Mouse (Mus musculus): Measurements from ENCODE around the gene Cox6a1. TPM values are rescaled to one million over a fixed set of nuclear protein-coding genes. Genes with fewer than 3 reads are reported as not detected.

Cox6a1 gene
- polyA plus RNA-seq (2015; fragmentation: Illumina TruSeq; extraction: RNeasy Lipid Tissue Mini Kit (QIAGEN cat#74804); ENCODE audit: low read depth, low replicate concordance) = 1,466 TPM

GRCm38 (mm10) chr5:115348546-115349224, at the start of gene Cox6a1:
Gene Cox6a1 (minus strand): TSS chr5:115348981.

GRCm38 (mm10) chr5:115340577-115341313, 8.0 kb downstream of the Cox6a1 start, which contains the start of the genes Gatc and Triap1:
Gene Gatc (minus strand): TSS chr5:115341178.
Gene Triap1 (plus strand): TSS chr5:115341225.

DNA sequence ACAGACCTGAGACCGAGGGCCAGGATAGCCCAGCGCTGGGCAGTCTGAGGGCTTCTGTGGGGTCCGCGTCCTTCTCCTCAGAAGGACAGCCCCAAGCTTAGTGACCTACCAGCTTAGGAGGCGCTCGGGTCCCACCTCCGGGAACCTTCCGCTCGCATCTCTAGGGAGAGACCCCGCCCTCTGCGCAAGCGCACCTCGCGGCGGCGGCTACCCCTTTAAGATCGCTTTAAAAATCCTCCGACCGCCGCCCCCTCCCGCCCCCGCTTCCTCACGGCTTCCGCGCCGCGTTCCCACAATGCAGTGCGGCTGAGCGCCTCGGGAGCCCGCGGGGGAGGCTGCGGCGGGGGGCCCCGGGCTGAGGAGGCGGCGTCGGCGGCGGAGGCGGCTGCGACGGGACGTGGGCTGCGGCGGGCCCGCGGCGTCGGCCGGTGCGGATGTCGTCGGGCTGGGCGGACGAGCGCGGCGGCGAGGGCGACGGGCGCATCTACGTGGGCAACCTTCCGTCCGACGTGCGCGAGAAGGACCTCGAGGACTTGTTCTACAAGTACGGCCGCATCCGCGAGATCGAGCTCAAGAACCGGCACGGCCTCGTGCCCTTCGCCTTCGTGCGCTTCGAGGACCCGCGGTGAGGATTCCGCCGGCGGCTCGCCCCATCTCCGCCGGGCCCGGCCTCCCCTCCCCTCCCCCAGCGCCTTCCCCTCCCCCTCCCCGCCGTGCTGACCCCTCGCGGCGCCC, 21.7 kb downstream of the Cox6a1 start, which contains the start of gene Srsf9:
TSS of gene Srsf9 (plus strand) at position 303 of the 735 bp plus-strand sequence.

DNA sequence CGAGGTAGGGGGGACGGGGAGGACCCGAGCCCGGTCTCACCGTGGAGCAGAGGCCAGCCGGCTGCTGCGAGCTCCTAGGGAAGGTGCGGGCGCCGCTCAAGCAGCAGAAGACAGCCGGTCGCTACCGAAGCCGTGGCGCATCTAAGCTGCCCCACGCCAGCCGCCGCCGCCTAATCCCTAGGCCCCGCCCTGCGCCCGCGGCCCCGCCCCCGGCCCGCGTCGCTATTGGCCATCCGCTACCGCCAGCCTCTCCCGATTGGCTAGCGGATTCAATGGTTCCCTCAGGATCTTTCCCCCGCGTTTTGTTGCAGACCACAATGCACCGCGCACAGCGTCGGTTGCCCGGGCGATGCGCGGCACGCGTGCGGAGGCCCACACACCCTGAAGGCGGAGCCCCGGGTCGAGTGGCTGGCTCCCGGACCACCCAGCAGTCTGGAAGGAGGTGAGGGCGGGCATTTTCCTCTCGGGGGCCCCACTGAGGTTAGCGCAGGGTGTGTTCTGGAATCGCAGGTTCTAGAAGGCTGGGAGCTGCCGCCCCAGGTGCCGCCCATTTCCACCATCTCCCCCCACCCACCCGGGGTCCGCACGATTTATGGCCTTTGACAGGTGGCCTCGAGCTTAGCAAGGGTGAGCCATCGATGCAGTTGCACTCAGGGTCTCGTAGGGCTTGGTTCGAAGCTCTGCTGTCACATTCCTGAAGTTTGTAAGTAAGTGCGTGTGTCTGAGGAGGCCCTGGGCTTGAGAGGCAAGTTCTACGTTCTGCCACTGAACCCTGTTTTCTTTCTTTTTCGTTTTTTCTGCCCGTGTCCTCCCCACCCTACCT, 47.8 kb downstream of the Cox6a1 start, which contains the start of gene Dynll1:
TSS of gene Dynll1 (minus strand) at position 208 of the 823 bp plus-strand sequence.

Other genes with a start within 250 kb of the Cox6a1 start
- gene Acads, start 229.6 kb downstream of the Cox6a1 start, polyA plus RNA-seq (2015; fragmentation: Illumina TruSeq; extraction: RNeasy Lipid Tissue Mini Kit (QIAGEN cat#74804); ENCODE audit: low read depth, low replicate concordance) = 11.1 TPM
- gene Unc119b, start 214.0 kb downstream of the Cox6a1 start, polyA plus RNA-seq (2015; fragmentation: Illumina TruSeq; extraction: RNeasy Lipid Tissue Mini Kit (QIAGEN cat#74804); ENCODE audit: low read depth, low replicate concordance) = 20.1 TPM
- gene Mlec, start 190.8 kb downstream of the Cox6a1 start, polyA plus RNA-seq (2015; fragmentation: Illumina TruSeq; extraction: RNeasy Lipid Tissue Mini Kit (QIAGEN cat#74804); ENCODE audit: low read depth, low replicate concordance) = 58.1 TPM
- gene Cabp1, start 154.6 kb downstream of the Cox6a1 start, polyA plus RNA-seq (2015; fragmentation: Illumina TruSeq; extraction: RNeasy Lipid Tissue Mini Kit (QIAGEN cat#74804); ENCODE audit: low read depth, low replicate concordance) = 250 TPM
- 183 TPM for gene Pop5, start 113.1 kb downstream of the Cox6a1 start, polyA plus RNA-seq (2015; fragmentation: Illumina TruSeq; extraction: RNeasy Lipid Tissue Mini Kit (QIAGEN cat#74804); ENCODE audit: low read depth, low replicate concordance)
- gene Rnf10, start 76.1 kb downstream of the Cox6a1 start, polyA plus RNA-seq (2015; fragmentation: Illumina TruSeq; extraction: RNeasy Lipid Tissue Mini Kit (QIAGEN cat#74804); ENCODE audit: low read depth, low replicate concordance) = 162 TPM
- gene Coq5, start 69.3 kb downstream of the Cox6a1 start, polyA plus RNA-seq (2015; fragmentation: Illumina TruSeq; extraction: RNeasy Lipid Tissue Mini Kit (QIAGEN cat#74804); ENCODE audit: low read depth, low replicate concordance) = 36.9 TPM
- gene Dynll1, start 48.0 kb downstream of the Cox6a1 start, polyA plus RNA-seq (2015; fragmentation: Illumina TruSeq; extraction: RNeasy Lipid Tissue Mini Kit (QIAGEN cat#74804); ENCODE audit: low read depth, low replicate concordance) = 791 TPM
- gene Srsf9, start 21.8 kb downstream of the Cox6a1 start, polyA plus RNA-seq (2015; fragmentation: Illumina TruSeq; extraction: RNeasy Lipid Tissue Mini Kit (QIAGEN cat#74804); ENCODE audit: low read depth, low replicate concordance) = 52.9 TPM
- gene Gatc, start 7.8 kb downstream of the Cox6a1 start, polyA plus RNA-seq (2015; fragmentation: Illumina TruSeq; extraction: RNeasy Lipid Tissue Mini Kit (QIAGEN cat#74804); ENCODE audit: low read depth, low replicate concordance) = 34.1 TPM
- 44.1 TPM for gene Triap1, start 7.8 kb downstream of the Cox6a1 start, polyA plus RNA-seq (2015; fragmentation: Illumina TruSeq; extraction: RNeasy Lipid Tissue Mini Kit (QIAGEN cat#74804); ENCODE audit: low read depth, low replicate concordance)
- 24.3 TPM for gene Msi1, start 80.6 kb upstream of the Cox6a1 start, polyA plus RNA-seq (2015; fragmentation: Illumina TruSeq; extraction: RNeasy Lipid Tissue Mini Kit (QIAGEN cat#74804); ENCODE audit: low read depth, low replicate concordance)
- gene Pla2g1b, start 117.3 kb upstream of the Cox6a1 start, polyA plus RNA-seq (2015; fragmentation: Illumina TruSeq; extraction: RNeasy Lipid Tissue Mini Kit (QIAGEN cat#74804); ENCODE audit: low read depth, low replicate concordance) = not detected
- gene Sirt4, start 135.7 kb upstream of the Cox6a1 start, polyA plus RNA-seq (2015; fragmentation: Illumina TruSeq; extraction: RNeasy Lipid Tissue Mini Kit (QIAGEN cat#74804); ENCODE audit: low read depth, low replicate concordance) = 44.3 TPM
- 21.8 TPM for gene Pxn, start 157.7 kb upstream of the Cox6a1 start, polyA plus RNA-seq (2015; fragmentation: Illumina TruSeq; extraction: RNeasy Lipid Tissue Mini Kit (QIAGEN cat#74804); ENCODE audit: low read depth, low replicate concordance)
- gene Rplp0, start 210.5 kb upstream of the Cox6a1 start, polyA plus RNA-seq (2015; fragmentation: Illumina TruSeq; extraction: RNeasy Lipid Tissue Mini Kit (QIAGEN cat#74804); ENCODE audit: low read depth, low replicate concordance) = 477 TPM
- gene Gcn1l1, start 216.3 kb upstream of the Cox6a1 start, polyA plus RNA-seq (2015; fragmentation: Illumina TruSeq; extraction: RNeasy Lipid Tissue Mini Kit (QIAGEN cat#74804); ENCODE audit: low read depth, low replicate concordance) = 24.1 TPM